Mouse (Mus musculus) brain, adult 10 weeks (tissue): ENCODE data around the gene Gstt4. TPM values are rescaled to one million over a fixed set of nuclear protein-coding genes. Genes with fewer than 3 reads are reported as not detected.

Experiments
- polyA plus RNA-seq: library from polyadenylated mRNA; stranded (reverse); fragments of 350-450 nt; fragmentation: Illumina TruSeq; extraction: RNeasy Lipid Tissue Mini Kit (QIAGEN cat#74804); gene quantifications from one replicate; pipeline ENCODE4 v1.2.3, GENCODE M21; 2015; ENCODE audit warnings: low read depth, low replicate concordance

The Gstt4 gene
- not detected for polyA plus RNA-seq

GRCm38 (mm10) chr10:75822443-75822842 lies at the start of gene Gstt4:
Gstt4 (minus strand) TSS chr10:75822543.

GRCm38 (mm10) chr10:75859786-75860470 lies 37.6 kb upstream of the Gstt4 start, which contains the start of gene Mif:
Mif (minus strand) TSS chr10:75860240.

DNA sequence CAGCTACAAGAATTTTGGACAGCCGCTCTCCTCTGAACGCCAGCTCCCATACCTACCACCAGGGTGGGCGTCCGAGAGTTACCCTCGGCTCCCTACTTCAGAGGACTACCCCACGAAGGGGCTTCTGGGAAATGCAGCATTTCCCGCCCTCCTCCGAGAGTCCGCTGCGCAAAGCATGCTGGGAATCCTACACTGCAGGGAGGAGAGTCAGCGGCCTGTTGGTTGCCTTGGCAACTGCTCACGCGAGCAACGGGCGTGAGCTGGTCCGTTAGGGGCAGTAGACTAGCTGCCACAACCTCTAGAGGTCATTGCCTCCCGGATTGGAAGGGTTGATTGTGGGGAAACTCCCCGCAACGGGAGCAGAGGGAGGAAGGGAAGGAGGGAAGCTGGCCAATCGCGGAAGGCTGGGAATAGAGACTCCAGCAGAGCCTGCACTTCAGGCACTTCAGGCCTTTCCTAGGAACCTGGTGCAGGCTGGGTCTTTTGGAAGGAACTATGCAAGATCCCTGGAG lies 15.0 kb upstream of the Gstt4 start, which contains the start of gene Gstt2:
Gene Gstt2 (minus strand): TSS at position 177 of the 512 bp plus-strand sequence.

DNA sequence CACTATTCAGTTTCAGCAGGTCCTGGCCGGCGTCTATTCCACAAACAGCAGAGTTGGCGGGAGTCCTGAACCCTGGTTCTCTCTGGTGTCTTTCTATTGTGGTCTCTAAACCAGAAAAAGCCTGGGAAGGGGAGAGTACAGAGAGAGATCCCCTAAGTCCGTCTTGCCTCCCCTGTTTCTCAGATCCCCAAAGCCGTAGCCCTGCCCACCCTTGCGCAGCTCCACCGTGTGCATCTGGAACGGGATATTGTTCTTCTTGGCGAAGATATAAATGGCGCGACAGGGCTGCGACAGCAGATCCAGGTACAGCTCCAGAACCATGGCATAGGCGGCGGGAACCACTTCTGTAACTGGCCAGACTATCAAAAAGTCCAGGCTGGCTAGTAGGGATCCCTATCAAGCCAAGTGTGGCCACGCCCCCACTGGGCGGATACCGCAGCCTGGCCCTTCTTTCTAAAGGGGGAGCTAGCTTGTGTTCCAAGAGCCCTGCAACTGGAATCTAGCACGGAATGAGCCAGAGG lies 24.1 kb downstream of the Gstt4 start, which contains the start of gene Gstt1:
Gene Gstt1 (minus strand): TSS at position 409 of the 521 bp plus-strand sequence.

DNA sequence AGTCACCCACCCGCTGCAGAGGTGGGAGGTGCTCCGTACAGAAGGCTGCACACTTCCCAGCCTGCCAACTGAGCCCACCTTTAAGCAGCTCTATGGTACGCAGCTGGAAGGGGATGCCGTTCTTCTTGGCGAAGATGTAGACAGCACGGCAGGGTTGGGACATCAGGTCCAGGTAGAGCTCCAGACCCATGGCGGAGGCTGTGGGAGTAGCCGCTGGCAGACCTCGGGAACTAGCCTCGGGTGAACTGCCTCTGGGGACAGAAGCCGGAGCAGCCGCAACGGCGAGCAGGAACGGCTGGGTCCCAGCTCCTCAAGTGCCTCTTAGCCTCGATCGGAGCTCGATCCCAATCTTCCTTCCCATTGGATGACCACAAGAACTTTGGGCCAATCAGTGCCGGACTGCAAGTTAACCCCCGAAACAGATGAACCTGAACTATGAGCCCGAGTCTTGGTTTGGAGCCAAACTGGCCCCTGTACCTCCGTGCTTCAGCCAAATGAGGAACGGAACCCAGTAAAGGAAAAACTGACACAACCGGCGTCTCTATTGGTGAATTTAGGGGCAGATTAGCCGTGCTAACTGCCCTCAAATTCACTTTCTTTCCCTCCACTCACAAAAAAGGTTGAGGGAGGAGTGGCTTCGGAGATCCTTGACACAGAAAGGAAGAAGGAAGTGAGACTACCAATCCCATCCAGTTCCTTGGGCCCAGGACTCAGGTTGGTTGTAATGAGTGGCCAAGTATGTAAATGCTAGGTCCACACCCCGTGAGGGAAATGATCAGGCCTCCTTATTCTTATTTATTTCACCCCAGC lies 41.4 kb downstream of the Gstt4 start, which contains the start of the genes Gm20441 and Gstt3:
Gene Gm20441 (minus strand): TSS at position 186 of the 810 bp plus-strand sequence.
Gene Gstt3 (minus strand): TSS at position 646 of the 810 bp plus-strand sequence.

DNA sequence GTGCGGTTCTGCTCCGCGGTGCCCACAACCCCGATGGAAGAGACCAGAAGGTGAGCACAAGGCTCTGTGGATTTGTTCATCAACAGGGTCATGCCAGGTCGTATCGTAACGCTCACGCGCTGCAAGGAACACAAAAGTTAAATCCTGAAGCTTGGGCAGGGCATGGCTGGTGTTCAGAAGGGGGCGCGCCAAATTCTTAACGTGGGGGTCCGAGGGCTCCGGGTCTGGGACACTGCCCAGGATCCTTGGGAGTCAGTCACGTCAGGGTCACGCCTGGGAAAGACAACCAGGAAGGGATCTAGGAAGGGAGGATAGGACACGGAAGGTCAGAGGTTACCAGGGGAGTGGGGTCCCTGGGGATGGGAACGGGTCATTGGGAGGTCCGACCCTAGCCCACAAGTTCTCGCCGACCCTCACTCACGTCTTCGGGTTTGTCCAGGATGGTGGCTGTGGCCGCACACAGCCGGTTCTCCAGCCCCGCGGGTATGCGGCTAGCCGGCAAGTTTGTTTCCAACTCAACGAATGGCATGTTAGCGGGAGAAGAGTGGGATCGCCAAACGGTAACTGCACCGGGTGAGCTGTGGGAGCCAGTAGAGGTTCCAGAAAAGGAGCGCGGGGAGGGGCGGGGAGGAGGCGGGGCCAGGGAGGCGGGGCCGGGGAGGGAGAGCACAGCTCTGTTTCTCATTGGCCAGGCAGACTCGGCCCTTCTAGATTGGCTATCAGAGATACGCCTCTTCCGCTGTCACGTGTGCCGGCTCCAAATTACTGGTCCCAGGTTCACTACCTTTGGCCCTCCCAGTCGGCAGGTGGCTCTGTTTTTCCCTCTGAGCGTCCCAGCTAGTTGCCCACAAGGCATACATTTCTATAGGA lies 49.3 kb downstream of the Gstt4 start, which contains the start of gene Ddt:
Gene Ddt (minus strand): TSS at position 620 of the 870 bp plus-strand sequence.

Other genes with a start within 250 kb of the Gstt4 start
- gene Ggt5, start 233.2 kb downstream of the Gstt4 start, polyA plus RNA-seq: 2.2 TPM
- gene Susd2, start 178.5 kb downstream of the Gstt4 start, polyA plus RNA-seq: 7.7 TPM
- gene Cabin1, start 58.2 kb downstream of the Gstt4 start, polyA plus RNA-seq: 29.4 TPM
- gene Ddt, start 49.1 kb downstream of the Gstt4 start, polyA plus RNA-seq: 156 TPM
- gene Gm20441, start 41.6 kb downstream of the Gstt4 start, polyA plus RNA-seq: not detected
- gene Gstt3, start 41.1 kb downstream of the Gstt4 start, polyA plus RNA-seq: 5.8 TPM
- gene Gstt1, start 24.0 kb downstream of the Gstt4 start, polyA plus RNA-seq: 28.5 TPM
- 4.0 TPM for gene Gstt2, start 14.9 kb upstream of the Gstt4 start, polyA plus RNA-seq
- gene Mif, start 37.7 kb upstream of the Gstt4 start, polyA plus RNA-seq: 528 TPM
- 2.9 TPM for gene Derl3, start 70.9 kb upstream of the Gstt4 start, polyA plus RNA-seq
- gene Smarcb1, start 99.1 kb upstream of the Gstt4 start, polyA plus RNA-seq: 82.4 TPM
- 417 TPM for gene Chchd10, start 110.6 kb upstream of the Gstt4 start, polyA plus RNA-seq
- 2.2 TPM for gene Mmp11, start 114.0 kb upstream of the Gstt4 start, polyA plus RNA-seq
- 1.7 TPM for gene Gm867, start 118.1 kb upstream of the Gstt4 start, polyA plus RNA-seq
- not detected for gene Vpreb3, start 120.5 kb upstream of the Gstt4 start, polyA plus RNA-seq
- not detected for gene Gm5134, start 132.0 kb upstream of the Gstt4 start, polyA plus RNA-seq
- gene Zfp280b, start 210.1 kb upstream of the Gstt4 start, polyA plus RNA-seq: 10.4 TPM